Mouse (Mus musculus) midbrain, postnatal 0 days (tissue): Measurements from ENCODE around the gene Smpdl3a. TPM values are rescaled to one million over a fixed set of nuclear protein-coding genes. Genes with fewer than 3 reads are reported as not detected.

Experiments
- ATAC-seq: fragments of 200-750 bp; cut with Nextera tagmentation; 2 replicates; pipeline ENCODE4 v1.8.0; 2017; ENCODE audit warnings: moderate number of reproducible peaks, mild to moderate bottlenecking, moderate TSS enrichment, moderate library complexity; ENCODE audit not compliant: low FRiP score
- DNase-seq: peaks from one replicate; pipeline ENCODE4 v3.0.0-alpha.2; 2015; ENCODE audit warnings: low spot score
- H3K27ac ChIP-seq: fragments of 300-500 bp; sonication (generic); 2 replicates; pipeline ENCODE4 v1.5.1; 2014; ENCODE audit warnings: low read depth, mild to moderate bottlenecking, low read length, mixed read lengths
- H3K27me3 ChIP-seq: fragments of 300-500 bp; sonication (generic); 2 replicates; pipeline ENCODE4 v1.6.1; 2014; ENCODE audit warnings: low read length, control low read depth, mixed read lengths; ENCODE audit not compliant: insufficient read depth
- H3K36me3 ChIP-seq: fragments of 300-500 bp; sonication (generic); 2 replicates; pipeline ENCODE4 v1.6.1; 2014; ENCODE audit warnings: low read length, control low read depth, mixed read lengths; ENCODE audit not compliant: insufficient read depth
- H3K4me1 ChIP-seq: fragments of 300-500 bp; sonication (generic); 2 replicates; pipeline ENCODE4 v1.6.1; 2014; ENCODE audit warnings: mild to moderate bottlenecking, control low read depth, antibody characterized with exemption, low read length, mixed read lengths; ENCODE audit not compliant: insufficient read depth
- H3K4me2 ChIP-seq: fragments of 300-500 bp; sonication (generic); 2 replicates; pipeline ENCODE4 v1.6.1; 2014; ENCODE audit warnings: low read depth, mild to moderate bottlenecking, low read length, mixed read lengths; ENCODE audit not compliant: poor library complexity, severe bottlenecking
- H3K4me3 ChIP-seq: fragments of 300-500 bp; sonication (generic); 2 replicates; pipeline ENCODE4 v1.5.1; 2014; ENCODE audit warnings: low read depth, mild to moderate bottlenecking, low read length, moderate library complexity
- H3K9ac ChIP-seq: fragments of 300-500 bp; sonication (generic); replicated peaks from 2 replicates; pipeline ENCODE4 v1.6.1; 2014; ENCODE audit warnings: mild to moderate bottlenecking, low read length, moderate library complexity, mixed read lengths; ENCODE audit not compliant: poor library complexity, severe bottlenecking
- H3K9me3 ChIP-seq: fragments of 300-500 bp; sonication (generic); 2 replicates; pipeline ENCODE4 v1.6.1; 2016; ENCODE audit warnings: low read length, control low read depth
- CTCF ChIP-seq: IDR thresholded peaks from 2 replicates; pipeline ENCODE4 v1.5.1; 2016; ENCODE audit warnings: antibody characterized with exemption, mild to moderate bottlenecking
- WGBS: fragments of 180-500 bp; shearing (Covaris S2); extraction: QIAGEN DNeasy Blood & Tissue Kit; methylation state at CpG from one replicate; pipeline ENCODE4 v1.1.7; 2014; 5-methylcytosine and 5-hydroxymethylcytosine counted together
- polyA plus RNA-seq: library from polyadenylated mRNA; unstranded; fragments of >200 nt; fragmentation: Nextera tagmentation; extraction: Ambion mirVana; gene quantifications from 2 replicates; pipeline ENCODE4 v1.2.1, GENCODE M21; 2015
- total RNA-seq: library from RNA; depleted of rRNA; stranded (reverse); fragments of >200 nt; gene quantifications from 2 replicates; pipeline ENCODE4 v1.2.3, GENCODE M21; 2014

The Smpdl3a gene
- total and polyA plus RNA-seq, 2 experiments from 2014 or later = 28.9 to 31.0 TPM

DNA sequence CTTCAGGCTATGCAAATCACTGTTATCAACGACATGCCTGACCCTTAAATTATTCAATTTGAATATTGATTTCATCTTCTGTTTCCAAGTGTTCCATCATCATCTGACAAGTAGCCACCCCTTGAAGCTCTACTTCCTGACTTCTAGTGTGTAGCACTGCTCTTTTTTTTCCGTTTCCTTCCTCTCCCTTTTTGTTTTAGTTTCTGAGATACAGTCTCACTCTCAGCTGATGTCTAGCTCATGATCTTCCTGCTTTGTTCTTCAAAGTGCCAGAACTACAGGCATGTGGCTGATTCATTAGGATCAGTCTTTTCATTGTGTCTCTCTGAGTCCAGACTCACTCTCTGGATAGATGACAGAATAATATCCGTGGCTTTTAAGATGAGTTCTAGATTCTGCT is 33.4 kb upstream of the Smpdl3a start:
- WGBS = 76% methylated on average over 3 of the region's 3 CpGs
- H3K27ac ChIP-seq = no peak overlapping the region
- TF ChIP-seq CTCF = no peak
- H3K27me3 ChIP-seq = no peaks in the 10 kb centered on the region
- no peaks in the 10 kb centered on the region for H3K4me1 ChIP-seq
- no peak overlapping the region for H3K9ac ChIP-seq
- no peak overlapping the region for H3K4me3 ChIP-seq
- no peak for DNase-seq
- peaks cover 6% of the 10 kb centered on the region; the same call in 1 of the 2 replicates for H3K9me3 ChIP-seq
- no peak overlapping the region for H3K4me2 ChIP-seq
- ATAC-seq = no peak
- H3K36me3 ChIP-seq = no peaks in the 10 kb centered on the region

DNA sequence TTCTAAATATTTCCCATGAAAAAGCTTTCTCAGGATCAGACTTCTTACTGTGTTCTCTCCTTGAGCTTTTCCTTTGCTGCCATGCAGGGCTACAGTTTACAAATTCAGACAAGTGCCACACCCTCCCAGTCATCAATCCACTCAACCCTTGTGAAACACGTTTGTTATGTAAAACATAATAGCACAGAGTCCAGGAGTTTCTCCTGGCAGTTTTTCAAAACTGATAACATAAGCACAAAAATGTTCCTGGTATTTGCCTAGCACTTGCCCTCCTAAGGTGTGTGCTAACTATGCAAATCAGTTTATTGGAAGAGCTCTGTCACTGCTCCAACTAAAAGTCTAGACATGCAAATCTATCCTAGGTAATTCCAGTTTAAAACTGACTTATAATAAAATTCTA is 31.1 kb upstream of the Smpdl3a start:
- DNase-seq (no peak), ATAC-seq (no peak)
- H3K4me3 ChIP-seq = no peak overlapping the region
- H3K27ac ChIP-seq = no peak overlapping the region
- no peak for TF ChIP-seq CTCF
- no peak overlapping the region for H3K4me2 ChIP-seq
- H3K9me3 ChIP-seq = peaks cover 6% of the 10 kb centered on the region; the same call in 1 of the 2 replicates
- WGBS = 41% methylated on average over 1 of the region's 1 CpGs
- H3K36me3 ChIP-seq = no peaks in the 10 kb centered on the region
- no peaks in the 10 kb centered on the region for H3K27me3 ChIP-seq
- no peak overlapping the region for H3K9ac ChIP-seq
- H3K4me1 ChIP-seq = no peaks in the 10 kb centered on the region

GRCm38 (mm10) chr10:57783289-57784130 is 10.6 kb upstream of the Smpdl3a start:
- no peaks in the 10 kb centered on the region for H3K36me3 ChIP-seq
- H3K9ac ChIP-seq = peak overlapping the region; percentile 42; the same call in 1 of the 2 replicates
- TF ChIP-seq CTCF = no peak
- peak overlapping the region; percentile 77 for H3K27ac ChIP-seq
- H3K27me3 ChIP-seq = no peaks in the 10 kb centered on the region
- H3K4me1 ChIP-seq = no peaks in the 10 kb centered on the region
- DNase-seq = peak; percentile 79
- H3K4me2 ChIP-seq = peak overlapping the region; percentile 49
- H3K4me3 ChIP-seq = 0 out of 2 replicates have a peak overlapping the region, but pooled peaks have one; percentile 15
- 9% methylated on average over 12 of the region's 13 CpGs for WGBS
- ATAC-seq = peak; percentile 69
- H3K9me3 ChIP-seq = no peaks in the 10 kb centered on the region

DNA sequence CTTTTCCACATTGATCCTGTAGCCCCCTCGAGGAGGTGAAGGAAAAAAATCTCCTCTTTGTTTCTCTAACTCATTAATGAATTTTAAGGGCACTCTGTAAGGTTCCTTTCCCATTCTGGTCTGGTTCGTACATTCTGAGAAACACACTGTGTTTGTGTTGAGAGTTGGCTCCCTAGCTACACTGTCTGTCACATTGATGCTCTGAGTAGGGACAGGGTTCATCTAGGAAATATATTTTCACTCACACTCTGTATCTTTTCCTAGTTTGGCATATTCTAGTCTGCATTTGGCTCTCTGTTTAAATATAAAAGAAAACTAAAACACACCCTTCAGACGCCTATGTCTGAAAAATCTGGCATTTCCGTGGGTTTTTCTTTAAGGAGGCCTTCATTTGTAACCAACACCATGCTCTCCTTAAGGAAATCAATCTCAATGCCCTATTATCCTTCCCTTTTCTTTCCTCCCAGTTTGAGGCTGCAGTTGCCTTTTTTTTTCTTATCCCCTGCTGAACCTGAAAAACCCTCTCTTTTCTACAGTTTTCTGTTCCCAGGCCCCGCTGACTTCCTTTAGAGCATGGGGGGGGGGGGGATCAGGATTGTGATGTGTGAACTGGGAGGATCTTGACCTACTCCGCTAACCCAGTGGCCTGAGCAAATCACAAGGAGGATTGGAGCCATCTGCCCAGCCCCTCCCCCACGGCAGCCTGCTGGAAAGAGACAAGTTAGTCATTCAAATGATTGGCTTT is 9.8 kb upstream of the Smpdl3a start:
- Histone ChIP-seq H3K9me3 (no peaks in the 10 kb centered on the region), H3K4me2 (peak overlapping the region; percentile 49), H3K27ac (peak overlapping the region; percentile 77), H3K4me1 (no peaks in the 10 kb centered on the region), H3K27me3 (no peaks in the 10 kb centered on the region), H3K9ac (peak overlapping the region; percentile 53), H3K36me3 (no peaks in the 10 kb centered on the region), H3K4me3 (peak overlapping the region; percentile 34)
- TF ChIP-seq CTCF = no peak
- peak; percentile 97 for DNase-seq
- ATAC-seq = peak; percentile 88
- 12% methylated on average over 7 of the region's 7 CpGs for WGBS

DNA sequence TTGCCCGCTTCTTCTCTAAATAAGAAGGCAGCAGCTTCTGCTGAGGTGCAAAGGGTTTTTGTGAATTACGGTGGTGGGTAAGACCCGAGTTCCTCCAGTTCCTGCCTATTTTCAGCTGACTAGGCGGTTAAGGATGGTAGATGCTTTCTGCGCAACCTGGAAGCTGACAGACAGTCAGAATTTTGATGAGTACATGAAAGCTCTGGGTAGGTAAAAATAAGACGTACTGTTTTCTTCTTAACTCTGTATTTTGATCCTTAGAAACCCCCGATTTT is 9.3 kb upstream of the Smpdl3a start, which contains the start of gene Fabp7:
Gene Fabp7 (plus strand): TSS at position 6 of the 275 bp plus-strand sequence.
- Histone ChIP-seq H3K9me3 (no peaks in the 10 kb centered on the region), H3K9ac (peak within 1 kb of the TSS; percentile 53), H3K4me1 (no peaks in the 10 kb centered on the region), H3K4me2 (peak within 1 kb of the TSS; percentile 49), H3K36me3 (no peaks in the 10 kb centered on the region), H3K27ac (peak within 1 kb of the TSS; percentile 77), H3K27me3 (no peaks in the 10 kb centered on the region), H3K4me3 (peak within 1 kb of the TSS; percentile 34)
- DNase-seq = no peak
- WGBS = 5% methylated on average over 7 of the region's 7 CpGs
- no peak for TF ChIP-seq CTCF
- ATAC-seq = no peak

- Histone ChIP-seq H3K4me1 (no peaks in the 10 kb centered on the region), H3K9ac (peak overlapping the region; percentile 53), H3K27me3 (no peaks in the 10 kb centered on the region), H3K4me3 (peak overlapping the region; percentile 34), H3K4me2 (peak overlapping the region; percentile 49), H3K9me3 (no peaks in the 10 kb centered on the region), H3K36me3 (no peaks in the 10 kb centered on the region), H3K27ac (peak overlapping the region; percentile 74)
- DNase-seq (no peak), ATAC-seq (no peak)
- TF ChIP-seq CTCF = no peak
- WGBS = 12% methylated on average over 2 of the region's 2 CpGs
Measured at GRCm38 (mm10) chr10:57785552-57785951, 8.6 kb upstream of the Smpdl3a start.
